Mouse (Mus musculus) right cerebral cortex, postnatal 4 days (tissue): ENCODE data around the gene Fscn3.

Experiments used
- DNase-seq: peaks from one replicate; pipeline ENCODE4 v3.0.0-alpha.2; 2022

Fscn3 gene

GRCm38 (mm10) chr6:28486905-28487304, 59.3 kb downstream of the Fscn3 start:
- no peak for DNase-seq
